Mouse (Mus musculus) small intestine, adult 2 months (tissue): Measurements from ENCODE around the gene Lhfpl1.

Experiments
- CTCF ChIP-seq: fragments of 200-500 bp; IDR thresholded peaks from 2 replicates; pipeline ENCODE4 v1.5.1; 2012; ENCODE audit warnings: low read depth, mild to moderate bottlenecking, control low read depth, inconsistent platforms, low read length, moderate library complexity, mixed read lengths; ENCODE audit not compliant: insufficient replicate concordance, insufficient read length; ENCODE audit errors: extremely low read depth
- POLR2A ChIP-seq: fragments of 200-500 bp; IDR thresholded peaks from 2 replicates; pipeline ENCODE4 v1.6.1; 2012; ENCODE audit warnings: low read depth, mild to moderate bottlenecking, control low read depth, inconsistent platforms, low read length, moderate library complexity

- no peak for TF ChIP-seq POLR2A
- no peak for TF ChIP-seq CTCF
Measured at GRCm38 (mm10) chrX:145307174-145307573, 41.7 kb downstream of the Lhfpl1 start.
